Mouse (Mus musculus): ENCODE measurements around the gene Tti1. TPM values are rescaled to one million over a fixed set of nuclear protein-coding genes. Genes with fewer than 3 reads are reported as not detected.

The Tti1 gene
- polyA plus RNA-seq, 1 experiment, result 17.7 TPM

GRCm38 (mm10) chr2:157957707-157958108, 70.5 kb downstream of the Tti1 start:
- H3K4me3 ChIP-seq (ENCODE audit: insufficient read depth, low read length), result no peak overlapping the region
- H3K27ac ChIP-seq (ENCODE audit: insufficient read depth, low read length), result no peak overlapping the region
- TF ChIP-seq POLR2A (IDR thresholded peaks at IDR 0.05; ENCODE audit: extremely low read depth, insufficient read depth, low read length) (no peak), CTCF (IDR thresholded peaks at IDR 0.05; ENCODE audit: extremely low read depth, insufficient read depth, low read length) (no peak)
- no peaks in the 10 kb centered on the region for H3K4me1 ChIP-seq (ENCODE audit: control insufficient read depth, insufficient read depth, low read length)

- H3K27ac ChIP-seq (ENCODE audit: insufficient read depth, low read length), result no peak overlapping the region
- no peaks in the 10 kb centered on the region for H3K4me1 ChIP-seq (ENCODE audit: control insufficient read depth, insufficient read depth, low read length)
- TF ChIP-seq CTCF (IDR thresholded peaks at IDR 0.05; ENCODE audit: extremely low read depth, insufficient read depth, low read length), result no peak
- no peak for TF ChIP-seq POLR2A (IDR thresholded peaks at IDR 0.05; ENCODE audit: extremely low read depth, insufficient read depth, low read length)
- no peak overlapping the region for H3K4me3 ChIP-seq (ENCODE audit: insufficient read depth, low read length)
Observed at GRCm38 (mm10) chr2:157953978-157954377, 74.3 kb downstream of the Tti1 start.

- no peaks in the 10 kb centered on the region for H3K4me1 ChIP-seq (ENCODE audit: control insufficient read depth, insufficient read depth, low read length)
- no peak for TF ChIP-seq CTCF (IDR thresholded peaks at IDR 0.05; ENCODE audit: extremely low read depth, insufficient read depth, low read length)
- no peak for TF ChIP-seq POLR2A (IDR thresholded peaks at IDR 0.05; ENCODE audit: extremely low read depth, insufficient read depth, low read length)
- no peak overlapping the region for H3K27ac ChIP-seq (ENCODE audit: insufficient read depth, low read length)
- H3K4me3 ChIP-seq (ENCODE audit: insufficient read depth, low read length), result peak overlapping the region; percentile 27; the same call in 1 of the 2 replicates
Observed at GRCm38 (mm10) chr2:157944156-157944893, 83.9 kb downstream of the Tti1 start.

GRCm38 (mm10) chr2:157943514-157944155, 84.6 kb downstream of the Tti1 start:
- no peaks in the 10 kb centered on the region for H3K4me1 ChIP-seq (ENCODE audit: control insufficient read depth, insufficient read depth, low read length)
- peak overlapping the region; percentile 27 for H3K4me3 ChIP-seq (ENCODE audit: insufficient read depth, low read length)
- no peak overlapping the region for H3K27ac ChIP-seq (ENCODE audit: insufficient read depth, low read length)
- TF ChIP-seq POLR2A (IDR thresholded peaks at IDR 0.05; ENCODE audit: extremely low read depth, insufficient read depth, low read length), result no peak
- TF ChIP-seq CTCF (IDR thresholded peaks at IDR 0.05; ENCODE audit: extremely low read depth, insufficient read depth, low read length), result peak; percentile 32; the same call in 1 of the 2 replicates

GRCm38 (mm10) chr2:157940586-157941185, 87.5 kb downstream of the Tti1 start:
- no peak overlapping the region for H3K27ac ChIP-seq (ENCODE audit: insufficient read depth, low read length)
- no peak for TF ChIP-seq CTCF (IDR thresholded peaks at IDR 0.05; ENCODE audit: extremely low read depth, insufficient read depth, low read length)
- TF ChIP-seq POLR2A (IDR thresholded peaks at IDR 0.05; ENCODE audit: extremely low read depth, insufficient read depth, low read length), result no peak
- H3K4me3 ChIP-seq (ENCODE audit: insufficient read depth, low read length), result no peak overlapping the region
- H3K4me1 ChIP-seq (ENCODE audit: control insufficient read depth, insufficient read depth, low read length), result no peaks in the 10 kb centered on the region

GRCm38 (mm10) chr2:157936676-157937075, 91.6 kb downstream of the Tti1 start:
- no peak overlapping the region for H3K27ac ChIP-seq (ENCODE audit: insufficient read depth, low read length)
- no peak overlapping the region for H3K4me3 ChIP-seq (ENCODE audit: insufficient read depth, low read length)
- no peaks in the 10 kb centered on the region for H3K4me1 ChIP-seq (ENCODE audit: control insufficient read depth, insufficient read depth, low read length)
- TF ChIP-seq CTCF (IDR thresholded peaks at IDR 0.05; ENCODE audit: extremely low read depth, insufficient read depth, low read length) (no peak), POLR2A (IDR thresholded peaks at IDR 0.05; ENCODE audit: extremely low read depth, insufficient read depth, low read length) (no peak)

- Histone ChIP-seq H3K4me3 (ENCODE audit: insufficient read depth, low read length) (no peak overlapping the region), H3K27ac (ENCODE audit: insufficient read depth, low read length) (no peak overlapping the region), H3K4me1 (ENCODE audit: control insufficient read depth, insufficient read depth, low read length) (no peaks in the 10 kb centered on the region)
- no peak for TF ChIP-seq CTCF (IDR thresholded peaks at IDR 0.05; ENCODE audit: extremely low read depth, insufficient read depth, low read length)
- no peak for TF ChIP-seq POLR2A (IDR thresholded peaks at IDR 0.05; ENCODE audit: extremely low read depth, insufficient read depth, low read length)
Observed at GRCm38 (mm10) chr2:157935444-157936171, 92.6 kb downstream of the Tti1 start.

GRCm38 (mm10) chr2:157932655-157933054, 95.6 kb downstream of the Tti1 start:
- Histone ChIP-seq H3K4me3 (ENCODE audit: insufficient read depth, low read length) (no peak overlapping the region), H3K4me1 (ENCODE audit: control insufficient read depth, insufficient read depth, low read length) (0 out of 2 replicates have a peak, but pooled peaks cover 1% of the 10 kb centered on the region), H3K27ac (ENCODE audit: insufficient read depth, low read length) (no peak overlapping the region)
- TF ChIP-seq POLR2A (IDR thresholded peaks at IDR 0.05; ENCODE audit: extremely low read depth, insufficient read depth, low read length) (no peak), CTCF (IDR thresholded peaks at IDR 0.05; ENCODE audit: extremely low read depth, insufficient read depth, low read length) (no peak)

Other genes starting within 250 kb of the Tti1 start
- gene Vstm2l, start 113.8 kb downstream of the Tti1 start, polyA plus RNA-seq (2012; rRNA removed), result 58.6 and 65.1 TPM in 2 replicates
- gene Rprd1b, start 64 bp upstream of the Tti1 start, polyA plus RNA-seq (2012; rRNA removed), result 15.4 and 17.1 TPM in 2 replicates
- 10.5 and 13.3 TPM in 2 replicates for gene Tgm2, start 118.0 kb upstream of the Tti1 start, polyA plus RNA-seq (2012; rRNA removed)
- 3.9 and 4.3 TPM in 2 replicates for gene D630003M21Rik, start 200.8 kb upstream of the Tti1 start, polyA plus RNA-seq (2012; rRNA removed)
- not detected in 2 replicates for gene Bpi, start 229.7 kb upstream of the Tti1 start, polyA plus RNA-seq (2012; rRNA removed)